Mouse (Mus musculus): Measurements from ENCODE around the gene Galm. TPM values are rescaled to one million over a fixed set of nuclear protein-coding genes. Genes with fewer than 3 reads are reported as not detected.

Gene Galm
- total and polyA plus RNA-seq, 2 experiments from 2014 or later, result 1.9 to 2.4 TPM

DNA sequence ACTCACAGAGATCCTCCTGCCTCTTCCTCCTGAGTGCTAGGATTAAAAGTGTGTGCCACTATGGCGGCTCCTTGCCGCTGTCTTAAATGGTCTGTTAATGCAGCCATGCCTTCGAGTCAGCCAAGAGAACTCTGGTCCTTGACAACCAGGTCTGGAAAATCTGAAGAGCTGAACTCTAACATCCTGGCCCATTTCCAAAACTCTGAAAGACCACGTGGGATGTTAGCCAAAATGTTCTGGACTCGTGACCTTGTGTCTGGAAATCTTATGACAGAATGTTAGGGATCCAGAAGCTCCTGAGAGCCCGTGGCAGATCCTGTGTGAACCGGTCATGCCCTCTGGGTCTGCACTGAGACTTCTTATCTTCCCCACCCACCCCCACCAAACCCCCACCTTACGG is 36.7 kb downstream of the Galm start:
- DNase-seq (ENCODE audit: low spot score) (peak; percentile 15), ATAC-seq (no peak)
- no peak for TF ChIP-seq CTCF (IDR thresholded peaks at IDR 0.05; ENCODE audit: low read depth)
- peaks cover 25% of the 10 kb centered on the region for H3K4me1 ChIP-seq (ENCODE audit: insufficient read depth, low read length)
- H3K4me3 ChIP-seq (ENCODE audit: low read length), result no peak overlapping the region
- no peaks in the 10 kb centered on the region for H3K27me3 ChIP-seq (ENCODE audit: insufficient read depth, low read length)
- no peak overlapping the region for H3K27ac ChIP-seq
- H3K36me3 ChIP-seq (ENCODE audit: insufficient read depth, low read length), result no peaks in the 10 kb centered on the region
- no peaks in the 10 kb centered on the region for H3K9me3 ChIP-seq (ENCODE audit: low read length)
- H3K4me2 ChIP-seq (ENCODE audit: low read depth, low read length), result no peak overlapping the region
- WGBS, result 78% methylated on average over 8 of the region's 8 CpGs
- no peak overlapping the region for H3K9ac ChIP-seq (replicated peaks; ENCODE audit: low read length)

DNA sequence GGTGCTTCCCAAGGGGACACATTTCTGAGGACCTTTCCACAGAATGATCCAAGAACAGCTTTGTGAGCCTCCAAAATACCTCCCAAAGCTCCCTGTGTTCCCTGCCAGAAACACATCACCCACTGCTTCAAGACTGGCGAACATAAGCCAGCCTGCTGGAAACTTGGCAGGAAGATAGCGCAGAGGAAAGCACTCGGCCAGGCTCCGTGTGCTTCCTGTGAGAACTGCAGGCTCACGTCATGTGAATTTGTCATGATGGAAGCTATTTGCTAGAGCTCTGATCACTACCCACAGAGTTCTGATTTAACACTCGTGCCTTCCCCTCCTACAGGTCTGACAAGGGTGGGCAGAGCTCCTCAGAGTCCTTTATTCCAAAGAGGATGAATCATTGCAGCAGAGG is 38.5 kb downstream of the Galm start:
- no peak overlapping the region for H3K9ac ChIP-seq (replicated peaks; ENCODE audit: low read length)
- no peaks in the 10 kb centered on the region for H3K9me3 ChIP-seq (ENCODE audit: low read length)
- peaks cover 26% of the 10 kb centered on the region for H3K4me1 ChIP-seq (ENCODE audit: insufficient read depth, low read length)
- no peaks in the 10 kb centered on the region for H3K36me3 ChIP-seq (ENCODE audit: insufficient read depth, low read length)
- no peaks in the 10 kb centered on the region for H3K27me3 ChIP-seq (ENCODE audit: insufficient read depth, low read length)
- DNase-seq (ENCODE audit: low spot score), result peak; percentile 82
- ATAC-seq, result peak; percentile 41; the same call in 1 of the 2 replicates
- TF ChIP-seq CTCF (IDR thresholded peaks at IDR 0.05; ENCODE audit: low read depth), result peak; percentile 36
- peak overlapping the region; percentile 46; the same call in 1 of the 2 replicates for H3K27ac ChIP-seq
- no peak overlapping the region for H3K4me2 ChIP-seq (ENCODE audit: low read depth, low read length)
- 27% methylated on average over 6 of the region's 6 CpGs for WGBS
- H3K4me3 ChIP-seq (ENCODE audit: low read length), result no peak overlapping the region

DNA sequence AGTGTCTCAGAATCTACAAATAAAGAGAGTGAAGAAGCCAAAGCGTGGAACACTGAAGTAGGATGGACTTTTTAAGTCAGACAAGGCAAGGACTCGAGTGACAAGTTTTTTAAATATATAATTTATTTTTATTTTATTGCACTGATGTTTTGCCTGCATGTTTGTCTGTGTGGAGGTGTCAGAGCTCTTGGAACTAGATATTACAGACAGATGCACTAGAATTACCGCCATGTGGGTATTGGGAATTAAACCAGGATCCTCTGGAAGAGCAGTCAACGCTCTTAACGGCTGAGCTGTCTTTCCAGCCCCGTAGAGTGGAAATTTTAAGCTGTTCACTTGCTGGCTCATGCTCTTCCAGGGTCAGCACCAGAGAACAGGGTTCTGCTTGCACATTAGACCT is 39.1 kb downstream of the Galm start:
- 64% methylated on average over 6 of the region's 6 CpGs for WGBS
- no peak overlapping the region for H3K9ac ChIP-seq (replicated peaks; ENCODE audit: low read length)
- TF ChIP-seq CTCF (IDR thresholded peaks at IDR 0.05; ENCODE audit: low read depth), result no peak
- H3K27ac ChIP-seq, result no peak overlapping the region
- no peaks in the 10 kb centered on the region for H3K9me3 ChIP-seq (ENCODE audit: low read length)
- H3K27me3 ChIP-seq (ENCODE audit: insufficient read depth, low read length), result no peaks in the 10 kb centered on the region
- ATAC-seq (no peak), DNase-seq (ENCODE audit: low spot score) (no peak)
- H3K4me1 ChIP-seq (ENCODE audit: insufficient read depth, low read length), result peaks cover 26% of the 10 kb centered on the region
- no peaks in the 10 kb centered on the region for H3K36me3 ChIP-seq (ENCODE audit: insufficient read depth, low read length)
- H3K4me2 ChIP-seq (ENCODE audit: low read depth, low read length), result no peak overlapping the region
- H3K4me3 ChIP-seq (ENCODE audit: low read length), result no peak overlapping the region

DNA sequence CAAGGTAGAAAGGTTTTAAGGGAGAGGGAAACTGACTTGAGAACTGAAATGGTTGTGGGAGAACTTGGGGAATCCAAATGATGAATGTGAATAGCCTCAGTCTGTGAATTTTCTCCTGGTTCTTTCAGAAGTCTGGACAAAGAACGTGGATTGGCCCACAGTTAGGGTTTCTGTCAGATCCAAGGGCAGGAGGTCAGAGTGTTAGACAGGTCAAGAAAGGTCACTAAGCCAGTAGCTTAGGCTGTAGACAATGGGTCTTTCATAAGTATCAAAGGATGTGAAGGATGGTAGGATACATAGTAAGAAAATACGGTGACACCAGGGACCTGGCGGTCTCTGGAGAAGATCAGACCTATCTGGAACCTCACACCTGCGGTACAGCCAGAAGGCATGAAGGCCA is 40.2 kb downstream of the Galm start:
- peaks cover 26% of the 10 kb centered on the region for H3K4me1 ChIP-seq (ENCODE audit: insufficient read depth, low read length)
- H3K9me3 ChIP-seq (ENCODE audit: low read length), result no peaks in the 10 kb centered on the region
- H3K27ac ChIP-seq, result peak overlapping the region; percentile 79; the same call in 1 of the 2 replicates
- H3K27me3 ChIP-seq (ENCODE audit: insufficient read depth, low read length), result no peaks in the 10 kb centered on the region
- WGBS, result 55% methylated on average over 4 of the region's 4 CpGs
- no peaks in the 10 kb centered on the region for H3K36me3 ChIP-seq (ENCODE audit: insufficient read depth, low read length)
- H3K4me3 ChIP-seq (ENCODE audit: low read length), result no peak overlapping the region
- ATAC-seq (no peak), DNase-seq (ENCODE audit: low spot score) (no peak)
- TF ChIP-seq CTCF (IDR thresholded peaks at IDR 0.05; ENCODE audit: low read depth), result no peak
- H3K4me2 ChIP-seq (ENCODE audit: low read depth, low read length), result no peak overlapping the region
- H3K9ac ChIP-seq (replicated peaks; ENCODE audit: low read length), result no peak overlapping the region

DNA sequence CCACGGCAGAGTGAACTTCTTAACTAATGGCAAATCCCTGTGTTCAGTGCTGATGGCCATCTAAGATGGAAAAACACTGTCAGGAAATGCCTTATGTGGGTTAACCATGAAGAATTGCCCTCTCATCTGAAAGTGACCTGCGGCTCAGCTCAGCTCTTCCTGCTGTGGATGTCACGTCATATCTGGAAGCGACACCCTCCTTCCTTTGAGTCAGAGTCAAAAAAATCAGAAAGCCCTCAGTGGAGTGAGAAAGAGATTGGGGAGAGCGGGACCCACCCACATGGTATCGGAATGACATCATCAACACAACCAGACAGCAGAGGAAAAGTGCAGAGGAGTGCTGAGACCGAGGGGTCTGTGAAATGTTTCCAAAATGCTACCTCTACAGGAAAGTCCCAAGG is 40.6 kb downstream of the Galm start:
- no peaks in the 10 kb centered on the region for H3K27me3 ChIP-seq (ENCODE audit: insufficient read depth, low read length)
- H3K4me1 ChIP-seq (ENCODE audit: insufficient read depth, low read length), result peaks cover 26% of the 10 kb centered on the region
- no peaks in the 10 kb centered on the region for H3K9me3 ChIP-seq (ENCODE audit: low read length)
- peak overlapping the region; percentile 53 for H3K4me2 ChIP-seq (ENCODE audit: low read depth, low read length)
- H3K27ac ChIP-seq, result peak overlapping the region; percentile 79
- DNase-seq (ENCODE audit: low spot score), result no peak
- ATAC-seq, result peak; percentile 63
- H3K4me3 ChIP-seq (ENCODE audit: low read length), result no peak overlapping the region
- TF ChIP-seq CTCF (IDR thresholded peaks at IDR 0.05; ENCODE audit: low read depth), result no peak
- H3K9ac ChIP-seq (replicated peaks; ENCODE audit: low read length), result no peak overlapping the region
- 55% methylated on average over 7 of the region's 7 CpGs for WGBS
- H3K36me3 ChIP-seq (ENCODE audit: insufficient read depth, low read length), result no peaks in the 10 kb centered on the region

DNA sequence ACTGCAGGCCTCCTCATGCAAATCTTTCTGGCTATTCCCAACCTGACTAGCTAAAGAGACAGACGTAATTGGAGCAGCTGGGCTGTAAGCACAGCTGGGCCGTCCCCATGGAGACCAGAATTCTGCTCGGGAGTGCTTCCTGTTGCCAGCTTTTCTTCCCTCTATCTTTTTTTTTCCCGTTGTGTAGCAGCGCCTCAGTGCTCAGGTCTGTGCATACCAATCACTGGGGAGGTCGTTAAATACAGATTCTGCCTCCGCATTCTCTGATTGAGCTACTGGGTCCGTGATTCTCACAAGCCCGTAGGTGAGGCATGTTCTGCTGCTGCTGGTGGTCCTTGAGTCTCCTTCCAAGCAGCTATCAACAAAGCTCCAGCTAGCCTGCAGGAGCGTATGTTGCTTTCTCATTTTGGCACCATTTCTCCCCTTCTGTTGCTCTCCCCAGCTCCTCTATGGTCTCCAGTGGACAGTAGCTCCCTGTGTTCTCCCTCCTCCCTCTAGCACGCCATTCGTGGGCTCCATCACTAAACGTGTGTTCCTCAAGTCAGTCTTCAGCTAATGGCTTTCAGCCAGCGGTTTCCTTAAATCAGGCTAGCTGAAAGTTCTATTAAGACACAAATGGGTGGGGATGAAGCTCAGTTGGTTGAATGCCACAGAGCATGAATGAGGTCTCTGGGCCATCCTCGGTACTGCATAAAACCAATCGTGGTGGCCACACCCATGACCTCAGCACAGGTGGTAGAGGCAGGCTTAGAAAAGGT is 41.3 kb downstream of the Galm start:
- Histone ChIP-seq H3K36me3 (ENCODE audit: insufficient read depth, low read length) (no peaks in the 10 kb centered on the region), H3K9ac (replicated peaks; ENCODE audit: low read length) (peak overlapping the region; percentile 33; the same call in 1 of the 2 replicates), H3K4me3 (ENCODE audit: low read length) (peak overlapping the region; percentile 13), H3K4me1 (ENCODE audit: insufficient read depth, low read length) (peaks cover 26% of the 10 kb centered on the region), H3K4me2 (ENCODE audit: low read depth, low read length) (peak overlapping the region; percentile 53), H3K9me3 (ENCODE audit: low read length) (no peaks in the 10 kb centered on the region), H3K27ac (peak overlapping the region; percentile 79), H3K27me3 (ENCODE audit: insufficient read depth, low read length) (no peaks in the 10 kb centered on the region)
- TF ChIP-seq CTCF (IDR thresholded peaks at IDR 0.05; ENCODE audit: low read depth), result 0 out of 2 replicates have a peak, but pooled peaks have one; percentile 3
- DNase-seq (ENCODE audit: low spot score) (peak; percentile 85), ATAC-seq (peak; percentile 87)
- 12% methylated on average over 16 of the region's 16 CpGs for WGBS

DNA sequence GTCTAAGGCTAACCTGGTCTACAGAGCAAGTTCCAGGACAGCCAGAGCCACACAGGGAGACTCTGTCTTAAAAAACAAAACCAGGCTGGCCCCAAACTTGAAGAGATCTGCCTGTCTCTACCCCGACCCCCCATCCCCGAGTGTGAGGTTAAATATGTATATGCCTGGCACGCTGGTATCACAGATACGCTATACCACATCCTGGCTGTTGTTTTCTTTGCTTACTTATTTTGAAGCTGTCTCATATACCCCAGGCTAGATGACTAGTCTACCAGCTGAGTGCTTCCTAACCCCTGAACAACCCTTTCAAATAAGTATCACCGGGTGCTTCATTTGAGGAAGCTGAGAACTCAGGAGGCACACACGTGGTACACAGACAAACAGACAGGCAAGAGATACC is 42.5 kb downstream of the Galm start:
- Histone ChIP-seq H3K36me3 (ENCODE audit: insufficient read depth, low read length) (no peaks in the 10 kb centered on the region), H3K4me1 (ENCODE audit: insufficient read depth, low read length) (peaks cover 26% of the 10 kb centered on the region), H3K27ac (no peak overlapping the region), H3K9ac (replicated peaks; ENCODE audit: low read length) (no peak overlapping the region), H3K27me3 (ENCODE audit: insufficient read depth, low read length) (no peaks in the 10 kb centered on the region), H3K4me2 (ENCODE audit: low read depth, low read length) (no peak overlapping the region), H3K4me3 (ENCODE audit: low read length) (no peak overlapping the region), H3K9me3 (ENCODE audit: low read length) (no peaks in the 10 kb centered on the region)
- WGBS, result 91% methylated on average over 6 of the region's 6 CpGs
- DNase-seq (ENCODE audit: low spot score), result no peak
- no peak for TF ChIP-seq CTCF (IDR thresholded peaks at IDR 0.05; ENCODE audit: low read depth)
- ATAC-seq, result no peak

Measured in hindbrain, postnatal 0 days (tissue).